Mouse (Mus musculus) intestine, postnatal 0 days (tissue): ENCODE measurements around the gene Gm20914. TPM values are rescaled to one million over a fixed set of nuclear protein-coding genes. Genes with fewer than 3 reads are reported as not detected.
"Not testable (repeated sequence)": the region's sequence is repeated elsewhere in the genome, so short reads cannot be mapped to it uniquely, and the experiment has no call there.

Experiments used
- ATAC-seq: fragments of 200-750 bp; cut with Nextera tagmentation; 2 replicates; pipeline ENCODE4 v1.8.0; 2017; ENCODE audit warnings: mild to moderate bottlenecking, moderate TSS enrichment, moderate library complexity
- H3K27ac ChIP-seq: fragments of 300-500 bp; sonication (generic); 2 replicates; pipeline ENCODE4 v1.5.1; 2014; ENCODE audit warnings: mild to moderate bottlenecking, low read depth, low read length, moderate library complexity
- H3K27me3 ChIP-seq: fragments of 300-500 bp; sonication (generic); replicated peaks from 2 replicates; pipeline ENCODE4 v1.6.1; 2014; ENCODE audit warnings: low read length, mixed read lengths; ENCODE audit not compliant: control insufficient read depth, insufficient read depth
- H3K36me3 ChIP-seq: fragments of 300-500 bp; sonication (generic); 2 replicates; pipeline ENCODE4 v1.6.1; 2014; ENCODE audit warnings: mild to moderate bottlenecking, moderate library complexity; ENCODE audit not compliant: control insufficient read depth, insufficient read depth
- H3K4me1 ChIP-seq: fragments of 300-500 bp; sonication (generic); replicated peaks from 2 replicates; pipeline ENCODE4 v1.6.1; 2014; ENCODE audit warnings: antibody characterized with exemption, low read length, mixed read lengths; ENCODE audit not compliant: control insufficient read depth, insufficient read depth
- H3K4me2 ChIP-seq: fragments of 300-500 bp; sonication (generic); replicated peaks from 2 replicates; pipeline ENCODE4 v1.6.1; 2014; ENCODE audit warnings: low read depth, mild to moderate bottlenecking, moderate library complexity
- H3K4me3 ChIP-seq: fragments of 300-500 bp; sonication (generic); 2 replicates; pipeline ENCODE4 v1.5.1; 2014; ENCODE audit warnings: low read depth, low read length
- H3K9ac ChIP-seq: fragments of 300-500 bp; sonication (generic); 2 replicates; pipeline ENCODE4 v1.6.1; 2014; ENCODE audit warnings: mild to moderate bottlenecking, low read depth, low read length
- H3K9me3 ChIP-seq: fragments of 300-500 bp; sonication (generic); 2 replicates; pipeline ENCODE4 v1.6.1; 2016; ENCODE audit warnings: mixed run types; ENCODE audit not compliant: control insufficient read depth
- WGBS: fragments of 180-500 bp; shearing (Covaris S2); extraction: QIAGEN DNeasy Blood & Tissue Kit; methylation state at CpG from one replicate; pipeline ENCODE4 v1.1.7; 2014; 5-methylcytosine and 5-hydroxymethylcytosine counted together
- polyA plus RNA-seq: library from polyadenylated mRNA; unstranded; fragments of >200 nt; fragmentation: Nextera tagmentation; extraction: Ambion mirVana; gene quantifications from 2 replicates; pipeline ENCODE4 v1.2.1, GENCODE M21; 2015

Gene Gm20914
- polyA plus RNA-seq: not detected in 2 replicates

DNA sequence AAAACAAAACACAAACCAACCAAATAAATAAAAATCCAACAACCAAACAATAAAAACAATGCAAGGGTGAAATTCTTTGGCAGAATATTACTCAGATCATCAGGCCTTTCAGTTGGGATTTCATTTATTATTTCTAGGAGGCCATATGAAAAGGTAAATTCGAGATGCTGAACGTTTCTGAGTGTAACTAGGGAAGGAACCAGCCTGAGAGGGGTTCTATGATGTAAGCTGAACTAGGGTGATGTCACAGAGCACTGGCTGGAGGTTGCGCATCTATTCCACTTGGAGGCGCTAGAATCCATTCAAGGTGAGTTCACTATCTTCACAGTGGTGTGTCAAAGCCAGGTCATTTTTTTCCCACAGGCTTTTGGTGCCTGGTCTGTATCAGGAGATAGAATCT lies at the start of gene Gm20914:
Gene Gm20914, plus strand, starts transcription at position 301 of the 400 bp plus-strand sequence.
- no CpG with 5 or more reads among the region's 4 CpGs for WGBS
- not testable (repeated sequence) for ATAC-seq, H3K27ac ChIP-seq, H3K36me3 ChIP-seq, H3K9me3 ChIP-seq, H3K4me1 ChIP-seq, H3K9ac ChIP-seq, H3K4me2 ChIP-seq, H3K27me3 ChIP-seq, H3K4me3 ChIP-seq

Other genes with a start within 250 kb of the Gm20914 start
- not detected in 2 replicates for gene Gm21854, start 69.0 kb upstream of the Gm20914 start, polyA plus RNA-seq
- not detected in 2 replicates for gene Gm28171, start 67.4 kb downstream of the Gm20914 start, polyA plus RNA-seq
- gene Gm21778, start 216.5 kb downstream of the Gm20914 start, polyA plus RNA-seq: not detected in 2 replicates